Mouse (Mus musculus) forebrain, embryonic 10.5 days (tissue): ENCODE measurements around the gene Naa35. TPM values are rescaled to one million over a fixed set of nuclear protein-coding genes. Genes with fewer than 3 reads are reported as not detected.
A peak's percentile ranks its signal among the peaks of the same experiment; 100 is the strongest.

Experiments used
- DNase-seq: peaks from one replicate; pipeline ENCODE4 v3.0.0-alpha.2; 2017; ENCODE audit warnings: low spot score; ENCODE audit errors: extremely low spot score
- H3K27ac ChIP-seq: fragments of 300-500 bp; sonication (generic); 2 replicates; pipeline ENCODE4 v1.5.1; 2016; ENCODE audit warnings: mild to moderate bottlenecking
- H3K27me3 ChIP-seq: fragments of 300-500 bp; sonication (generic); 2 replicates; pipeline ENCODE4 v1.6.1; 2016; ENCODE audit warnings: mild to moderate bottlenecking; ENCODE audit not compliant: poor library complexity, severe bottlenecking
- H3K36me3 ChIP-seq: fragments of 300-500 bp; sonication (generic); replicated peaks from 2 replicates; pipeline ENCODE4 v1.6.1; 2016; ENCODE audit warnings: mild to moderate bottlenecking, moderate library complexity
- H3K4me1 ChIP-seq: fragments of 300-500 bp; sonication (generic); 2 replicates; pipeline ENCODE4 v1.6.1; 2016
- H3K4me3 ChIP-seq: fragments of 300-500 bp; sonication (generic); 2 replicates; pipeline ENCODE4 v1.5.1; 2016; ENCODE audit warnings: mild to moderate bottlenecking, moderate library complexity
- H3K9me3 ChIP-seq: fragments of 300-500 bp; sonication (generic); 2 replicates; pipeline ENCODE4 v1.6.1; 2016; ENCODE audit warnings: mild to moderate bottlenecking, moderate library complexity
- WGBS: fragments of 180-500 bp; shearing (Covaris S2); methylation state at CpG from one replicate; pipeline ENCODE4 v1.1.7; 2016; 5-methylcytosine and 5-hydroxymethylcytosine counted together
- polyA plus RNA-seq: library from polyadenylated mRNA; unstranded; fragments of >200 nt; fragmentation: Nextera tagmentation; extraction: Ambion mirVana; gene quantifications from 2 replicates; pipeline ENCODE4 v1.2.1, GENCODE M21; 2016

The Naa35 gene
- polyA plus RNA-seq, result 116 and 117 TPM in 2 replicates

DNA sequence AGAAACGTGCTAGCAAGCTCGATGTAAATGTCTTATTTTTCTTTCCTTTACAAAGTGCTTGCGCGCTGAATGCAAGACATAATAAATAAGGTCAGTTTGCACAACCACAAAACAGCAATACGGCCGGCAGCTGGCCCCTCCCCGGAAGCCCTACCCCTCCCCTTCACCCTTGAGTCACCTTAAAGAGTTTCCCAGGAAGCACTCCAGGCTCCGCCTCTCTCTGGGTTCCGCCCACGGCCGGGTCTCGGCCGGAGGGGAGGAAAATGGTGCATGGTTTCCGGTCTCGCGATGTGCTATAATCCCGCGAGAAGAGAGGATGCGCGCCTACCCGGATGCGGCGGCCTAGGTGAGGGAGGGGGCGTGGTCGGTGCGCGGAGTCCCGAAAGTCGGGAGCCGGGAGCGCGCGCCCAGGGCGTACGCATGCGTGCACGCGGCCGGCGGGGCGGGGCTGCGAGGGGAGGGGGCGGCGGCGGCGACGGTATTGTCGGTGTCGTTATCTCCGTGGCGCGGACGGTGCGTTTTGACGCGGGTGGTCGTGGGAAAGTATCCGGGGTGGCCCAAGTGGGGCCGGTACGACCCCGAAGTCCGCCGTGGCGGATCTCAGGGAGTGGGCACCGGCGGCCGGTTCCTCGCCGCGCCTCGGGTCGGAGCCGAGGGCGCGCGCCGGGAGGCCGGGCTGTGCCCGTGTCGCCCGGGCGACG lies at the start of gene Naa35, which contains the start of gene Agtpbp1:
Gene Naa35 (plus strand): TSS at position 313 of the 701 bp plus-strand sequence.
Gene Agtpbp1 (minus strand): TSS at position 281 of the 701 bp plus-strand sequence.
- H3K4me3 ChIP-seq, result peak within 1 kb of the TSS; percentile 97
- DNase-seq, result peak; percentile 99
- H3K4me1 ChIP-seq, result peaks cover 31% of the 10 kb centered on the region
- no peaks in the 10 kb centered on the region for H3K27me3 ChIP-seq
- peaks cover 33% of the 10 kb centered on the region for H3K36me3 ChIP-seq
- under 1% methylated on average over 82 of the region's 83 CpGs for WGBS
- no peaks in the 10 kb centered on the region for H3K9me3 ChIP-seq
- peak within 1 kb of the TSS; percentile 94 for H3K27ac ChIP-seq

DNA sequence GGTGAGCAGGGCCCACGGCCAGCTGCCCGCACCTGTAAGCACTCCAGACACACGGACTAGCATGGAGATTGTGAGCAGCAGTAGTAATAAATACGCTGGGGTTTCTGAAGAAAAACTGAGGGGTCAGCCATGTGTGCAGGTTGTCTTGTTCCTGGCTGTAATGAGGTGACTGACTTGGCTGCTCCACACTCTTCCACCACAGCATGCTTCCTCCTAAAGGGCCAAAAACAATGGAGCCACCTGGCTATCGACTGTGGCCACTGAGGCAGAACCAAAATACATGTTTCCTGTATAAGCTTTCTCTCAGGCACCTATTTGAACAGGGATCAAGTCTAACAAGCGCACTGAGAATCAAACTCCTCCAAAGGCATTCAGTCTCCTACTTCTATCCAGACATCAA lies 49.3 kb upstream of the Naa35 start:
- Histone ChIP-seq H3K4me3 (no peak overlapping the region), H3K27ac (no peak overlapping the region), H3K9me3 (no peaks in the 10 kb centered on the region), H3K4me1 (no peaks in the 10 kb centered on the region), H3K27me3 (no peaks in the 10 kb centered on the region), H3K36me3 (peaks cover 13% of the 10 kb centered on the region)
- 89% methylated on average over 6 of the region's 6 CpGs for WGBS
- DNase-seq, result no peak

DNA sequence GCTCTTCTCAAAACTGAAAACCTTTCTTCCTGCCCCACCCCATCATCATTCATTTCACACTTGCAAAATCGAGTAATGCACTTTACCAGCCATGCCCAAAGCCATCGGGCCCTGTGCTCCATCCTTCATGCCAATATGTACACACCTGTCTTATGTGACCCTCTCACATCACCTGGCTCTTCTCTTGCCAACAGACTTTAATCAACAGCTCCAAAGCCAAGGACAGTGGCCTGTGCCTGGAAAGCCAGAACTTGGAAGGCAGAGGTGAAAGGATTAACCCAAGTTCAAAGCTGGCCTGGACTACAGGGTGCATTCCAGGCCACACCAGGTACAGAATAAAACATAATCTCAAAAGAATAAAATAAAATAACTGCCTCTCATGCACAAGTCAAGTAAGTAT lies 48.4 kb upstream of the Naa35 start:
- Histone ChIP-seq H3K27me3 (no peaks in the 10 kb centered on the region), H3K27ac (no peak overlapping the region), H3K4me1 (no peaks in the 10 kb centered on the region), H3K36me3 (peaks cover 11% of the 10 kb centered on the region), H3K9me3 (no peaks in the 10 kb centered on the region), H3K4me3 (no peak overlapping the region)
- DNase-seq, result no peak
- WGBS, result 86% methylated on average over 2 of the region's 2 CpGs

GRCm38 (mm10) chr13:59538661-59539060 lies 46.4 kb upstream of the Naa35 start:
- H3K36me3 ChIP-seq, result no peaks in the 10 kb centered on the region; the same call in 1 of the 2 replicates
- no peaks in the 10 kb centered on the region for H3K9me3 ChIP-seq
- no peak overlapping the region for H3K27ac ChIP-seq
- 95% methylated on average over 5 of the region's 5 CpGs for WGBS
- H3K4me3 ChIP-seq, result no peak overlapping the region
- no peak for DNase-seq
- H3K27me3 ChIP-seq, result no peaks in the 10 kb centered on the region
- H3K4me1 ChIP-seq, result no peaks in the 10 kb centered on the region

- no peak for DNase-seq
- no peak overlapping the region for H3K27ac ChIP-seq
- 85% methylated on average over 5 of the region's 5 CpGs for WGBS
- no peaks in the 10 kb centered on the region for H3K27me3 ChIP-seq
- H3K4me3 ChIP-seq, result no peak overlapping the region
- 0 out of 2 replicates have a peak, but pooled peaks cover 4% of the 10 kb centered on the region for H3K4me1 ChIP-seq
- no peaks in the 10 kb centered on the region for H3K9me3 ChIP-seq
- H3K36me3 ChIP-seq, result no peaks in the 10 kb centered on the region; the same call in 1 of the 2 replicates
Measured at GRCm38 (mm10) chr13:59540030-59540429, 45.0 kb upstream of the Naa35 start.

DNA sequence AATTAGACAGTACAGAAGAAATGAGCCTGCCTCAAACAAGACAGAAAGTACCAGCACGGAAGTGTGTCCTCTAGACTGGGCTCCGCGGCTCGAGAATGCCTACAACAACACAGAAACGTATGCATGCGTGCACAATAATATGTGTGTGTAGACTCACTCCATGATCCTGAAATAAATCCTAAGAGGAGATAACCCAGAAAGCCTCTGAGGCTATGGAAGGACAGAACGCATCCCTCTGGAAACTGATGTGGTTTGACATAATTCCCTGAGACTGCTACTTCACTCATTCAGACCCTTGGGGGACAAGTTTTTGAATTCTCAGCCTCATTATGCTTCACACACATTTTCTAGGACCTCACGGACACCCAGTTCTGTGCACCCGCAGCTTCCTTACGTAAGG lies 42.6 kb upstream of the Naa35 start:
- no peak overlapping the region for H3K4me3 ChIP-seq
- H3K9me3 ChIP-seq, result no peaks in the 10 kb centered on the region
- H3K36me3 ChIP-seq, result no peaks in the 10 kb centered on the region; the same call in 1 of the 2 replicates
- H3K4me1 ChIP-seq, result 0 out of 2 replicates have a peak, but pooled peaks cover 4% of the 10 kb centered on the region
- no peak overlapping the region for H3K27ac ChIP-seq
- no peak for DNase-seq
- 96% methylated on average over 10 of the region's 10 CpGs for WGBS
- no peaks in the 10 kb centered on the region for H3K27me3 ChIP-seq

DNA sequence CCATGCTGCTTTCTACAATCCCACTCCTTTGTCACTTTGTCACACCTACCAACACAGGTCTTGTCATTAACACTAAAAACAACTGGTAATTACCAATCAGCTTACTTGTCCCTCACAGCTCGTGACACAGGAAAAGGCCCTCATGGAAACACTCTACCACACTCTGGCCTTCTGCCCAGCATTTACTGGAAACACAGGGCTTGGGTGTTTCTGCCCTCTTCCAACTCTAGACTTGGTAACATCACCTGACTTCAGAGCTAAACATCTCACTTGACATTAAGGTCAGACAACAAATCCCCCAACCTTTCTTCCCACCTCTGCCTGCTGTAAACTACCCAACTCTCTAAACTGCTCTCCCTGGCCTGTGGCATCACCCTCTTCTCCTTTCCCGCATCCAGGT lies 38.0 kb upstream of the Naa35 start:
- Histone ChIP-seq H3K36me3 (no peaks in the 10 kb centered on the region), H3K27me3 (no peaks in the 10 kb centered on the region), H3K4me1 (0 out of 2 replicates have a peak, but pooled peaks cover 4% of the 10 kb centered on the region), H3K9me3 (no peaks in the 10 kb centered on the region), H3K27ac (no peak overlapping the region), H3K4me3 (no peak overlapping the region)
- no peak for DNase-seq
- WGBS, result 83% methylated on average over 2 of the region's 2 CpGs

GRCm38 (mm10) chr13:59547716-59548115 lies 37.3 kb upstream of the Naa35 start:
- no peaks in the 10 kb centered on the region for H3K36me3 ChIP-seq
- 84% methylated on average over 4 of the region's 4 CpGs for WGBS
- H3K27me3 ChIP-seq, result no peaks in the 10 kb centered on the region

DNA sequence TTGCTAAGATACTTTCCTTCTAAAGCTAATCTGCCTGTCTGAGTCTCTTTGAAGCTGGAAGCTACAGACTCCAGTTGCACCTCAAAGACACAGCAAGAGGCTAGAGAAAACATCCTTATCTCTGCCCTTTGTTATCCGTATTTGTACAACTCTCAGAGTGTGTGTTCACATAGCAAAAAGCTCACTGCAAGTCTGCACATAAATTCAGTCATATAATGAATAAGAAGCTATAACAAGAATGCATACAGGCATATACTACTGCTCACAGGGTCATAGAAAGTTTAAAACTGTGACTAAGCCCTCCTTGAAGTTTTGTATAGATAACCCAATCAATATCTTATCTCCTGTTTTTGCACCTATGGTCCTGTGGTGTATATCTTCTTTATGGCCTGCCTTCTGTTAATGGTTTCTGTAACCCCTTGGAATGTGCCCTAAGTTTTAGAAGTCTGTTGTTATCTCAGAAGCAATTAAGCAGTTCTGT lies 35.7 kb upstream of the Naa35 start:
- 70% methylated on average over 1 of the region's 1 CpGs for WGBS
- H3K27me3 ChIP-seq, result no peaks in the 10 kb centered on the region
- no peak overlapping the region for H3K27ac ChIP-seq
- no peaks in the 10 kb centered on the region for H3K9me3 ChIP-seq
- H3K4me1 ChIP-seq, result 0 out of 2 replicates have a peak, but pooled peaks cover 4% of the 10 kb centered on the region
- H3K4me3 ChIP-seq, result no peak overlapping the region
- H3K36me3 ChIP-seq, result no peaks in the 10 kb centered on the region
- no peak for DNase-seq

More at GRCm38 (mm10) chr13:59547716-59548115, 37.3 kb upstream of the Naa35 start:
- no peak for DNase-seq
- Histone ChIP-seq H3K4me1 (0 out of 2 replicates have a peak, but pooled peaks cover 4% of the 10 kb centered on the region), H3K4me3 (no peak overlapping the region), H3K9me3 (no peaks in the 10 kb centered on the region), H3K27ac (no peak overlapping the region)

DNA sequence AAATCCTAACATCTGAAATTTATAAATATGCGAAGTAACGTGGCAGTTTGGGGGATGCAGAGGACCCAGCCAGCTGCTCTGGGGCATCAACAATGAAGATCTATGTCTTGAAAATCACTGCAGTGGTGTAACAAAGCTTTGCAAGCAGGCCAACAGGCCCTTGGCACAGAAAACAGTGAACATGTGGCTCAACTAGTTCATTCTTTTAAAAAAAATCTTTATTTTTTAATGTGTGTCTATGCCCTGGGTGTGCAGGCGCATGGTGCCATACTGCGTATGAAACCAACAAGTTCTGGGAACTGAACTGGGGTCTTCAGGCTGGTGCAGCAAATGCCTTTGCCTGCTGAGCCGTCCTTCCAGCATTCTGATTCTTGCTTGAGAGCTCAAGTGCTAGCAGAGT lies 32.8 kb upstream of the Naa35 start:
- WGBS, result 88% methylated on average over 5 of the region's 5 CpGs
- H3K27me3 ChIP-seq, result no peaks in the 10 kb centered on the region
- H3K9me3 ChIP-seq, result no peaks in the 10 kb centered on the region
- no peak overlapping the region for H3K27ac ChIP-seq
- H3K36me3 ChIP-seq, result no peaks in the 10 kb centered on the region
- H3K4me1 ChIP-seq, result peaks cover 21% of the 10 kb centered on the region
- H3K4me3 ChIP-seq, result no peak overlapping the region
- no peak for DNase-seq

DNA sequence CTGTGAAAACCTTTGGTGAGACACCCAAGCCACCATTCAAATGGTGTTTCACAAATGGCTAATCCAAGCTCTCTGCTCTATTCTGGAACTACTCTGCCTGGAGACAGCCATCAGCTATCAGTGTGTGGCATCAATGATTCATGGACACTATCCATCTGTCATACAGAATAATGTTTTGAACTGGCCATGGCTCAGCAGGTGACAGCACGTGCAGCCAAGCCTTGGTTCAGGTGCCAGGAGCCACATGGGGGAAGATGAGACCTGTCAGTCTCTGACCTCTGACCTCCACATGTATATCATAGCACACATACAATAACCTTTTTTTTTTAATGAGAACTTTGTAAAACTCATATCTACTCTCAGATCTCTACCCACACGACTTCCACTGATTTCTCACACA lies 32.3 kb upstream of the Naa35 start:
- DNase-seq, result no peak
- 83% methylated on average over 2 of the region's 2 CpGs for WGBS
- Histone ChIP-seq H3K4me1 (peaks cover 24% of the 10 kb centered on the region), H3K4me3 (no peak overlapping the region), H3K27me3 (no peaks in the 10 kb centered on the region), H3K36me3 (no peaks in the 10 kb centered on the region), H3K9me3 (no peaks in the 10 kb centered on the region), H3K27ac (no peak overlapping the region)

DNA sequence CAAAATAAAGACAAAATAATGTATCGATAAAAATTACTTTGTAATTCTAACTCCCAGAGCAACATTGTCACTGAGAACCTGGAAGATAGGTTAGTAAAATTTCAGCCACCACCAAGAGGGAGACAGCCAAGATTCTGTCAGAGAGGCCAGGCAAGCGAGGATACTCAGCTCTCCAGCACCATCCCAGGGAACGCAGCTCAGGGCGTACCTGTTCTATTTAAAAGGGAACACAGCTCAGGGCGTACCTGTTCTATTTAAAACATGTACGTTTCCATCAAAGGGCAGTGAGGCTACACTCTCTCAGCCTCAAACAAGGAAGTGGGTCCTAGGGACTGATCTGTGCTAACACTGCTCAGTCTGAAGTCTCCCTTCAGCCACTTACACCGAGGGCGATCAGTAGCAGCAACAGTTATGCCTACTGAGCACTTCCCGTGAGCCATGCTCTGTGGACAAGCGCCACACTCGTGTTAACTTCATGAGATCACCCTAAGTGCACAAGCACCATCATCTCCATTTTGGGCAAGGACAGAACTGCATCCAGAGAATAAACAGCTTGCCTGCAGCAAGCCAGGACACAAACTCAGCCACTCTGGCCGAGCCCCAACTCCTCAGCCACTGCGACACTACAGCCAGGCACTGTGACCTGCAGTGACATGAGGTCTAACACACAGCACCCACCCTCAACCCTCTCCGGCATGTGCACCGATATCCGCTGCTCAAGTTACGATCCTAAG lies 30.1 kb upstream of the Naa35 start:
- H3K4me3 ChIP-seq, result no peak overlapping the region
- H3K27ac ChIP-seq, result no peak overlapping the region
- no peaks in the 10 kb centered on the region for H3K9me3 ChIP-seq
- DNase-seq, result no peak
- H3K4me1 ChIP-seq, result peaks cover 28% of the 10 kb centered on the region
- no peaks in the 10 kb centered on the region for H3K36me3 ChIP-seq
- H3K27me3 ChIP-seq, result no peaks in the 10 kb centered on the region
- 82% methylated on average over 17 of the region's 17 CpGs for WGBS
